Mouse (Mus musculus) lung, adult 2 months (tissue): Measurements from ENCODE around the gene Gm5767.

Experiments
- CTCF ChIP-seq: fragments of 200-500 bp; IDR thresholded peaks from 2 replicates; pipeline ENCODE4 v1.5.1; 2011; ENCODE audit warnings: mild to moderate bottlenecking, low read length, control low read depth; ENCODE audit not compliant: insufficient read depth
- POLR2A ChIP-seq: fragments of 200-500 bp; IDR thresholded peaks from 2 replicates; pipeline ENCODE4 v1.6.1; 2011; ENCODE audit warnings: low read depth, mild to moderate bottlenecking, control low read depth, low read length, borderline replicate concordance; ENCODE audit errors: extremely low read depth

DNA sequence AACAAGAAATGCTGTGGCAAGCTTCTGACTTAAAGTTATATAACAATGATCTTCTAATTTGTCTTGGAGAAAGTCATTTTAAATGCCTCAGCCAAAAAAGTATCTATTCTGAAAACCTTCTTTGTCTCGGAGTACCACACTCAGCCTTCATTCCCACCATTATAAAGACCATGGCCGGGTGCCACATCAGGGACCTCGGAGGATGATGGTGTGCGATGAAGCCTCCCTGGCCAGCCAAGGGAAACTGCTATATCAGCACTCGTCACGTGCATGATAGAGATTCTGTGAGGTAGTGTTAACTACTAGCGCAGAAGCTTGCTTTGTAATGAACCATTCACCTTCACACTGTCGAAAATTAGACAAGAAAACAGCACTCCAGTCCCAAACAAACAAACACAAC, 19.0 kb downstream of the Gm5767 start:
- TF ChIP-seq CTCF, result no peak
- TF ChIP-seq POLR2A, result no peak
